Mouse (Mus musculus) ovary, postnatal 14 days (tissue): ENCODE results near the gene Relb.

ENCODE experiments used
- DNase-seq: peaks from one replicate; pipeline ENCODE4 v3.0.0; 2022; ENCODE audit warnings: low spot score

Relb gene

DNA sequence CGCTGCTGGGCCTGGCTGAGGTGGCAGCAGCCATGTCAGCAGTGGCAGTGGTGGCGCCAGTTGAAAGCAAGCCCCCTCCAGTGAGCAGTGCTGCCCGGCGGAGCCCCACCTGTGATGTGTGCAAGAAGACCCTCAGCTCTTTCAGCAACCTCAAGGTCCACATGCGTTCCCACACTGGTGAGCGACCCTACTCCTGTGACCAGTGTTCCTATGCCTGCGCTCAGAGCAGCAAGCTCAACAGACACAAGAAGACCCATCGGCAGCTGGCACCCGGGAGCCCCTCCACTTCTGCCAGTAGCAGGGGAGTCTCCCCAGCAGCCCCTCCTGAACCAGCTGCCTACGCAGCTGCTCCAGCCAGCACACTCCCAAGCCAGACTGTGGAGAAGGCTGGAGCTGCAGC lies 49.5 kb downstream of the Relb start:
- DNase-seq = no peak

DNA sequence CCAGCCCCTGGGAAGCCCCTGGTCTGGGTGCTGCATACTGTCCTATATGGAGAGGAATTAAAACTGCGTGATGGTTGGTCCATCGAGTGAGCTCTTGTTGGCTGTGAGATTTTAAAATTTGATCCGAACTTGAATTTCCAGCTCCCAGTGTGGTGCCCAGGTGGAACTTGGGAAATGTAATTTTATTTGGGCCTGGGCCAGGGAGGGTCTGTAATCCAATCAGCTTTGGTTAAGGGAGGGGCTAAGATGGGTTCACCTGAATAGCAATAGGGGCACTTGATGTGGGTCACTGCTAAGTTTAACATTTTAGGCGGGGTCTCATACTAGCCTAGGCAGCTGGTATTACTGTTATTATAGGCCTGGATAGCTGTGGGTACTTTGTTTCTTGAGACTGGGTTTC lies 50.8 kb downstream of the Relb start:
- no peak for DNase-seq

- DNase-seq = no peak
Measured at GRCm38 (mm10) chr7:19577877-19578414, 51.3 kb downstream of the Relb start.

DNA sequence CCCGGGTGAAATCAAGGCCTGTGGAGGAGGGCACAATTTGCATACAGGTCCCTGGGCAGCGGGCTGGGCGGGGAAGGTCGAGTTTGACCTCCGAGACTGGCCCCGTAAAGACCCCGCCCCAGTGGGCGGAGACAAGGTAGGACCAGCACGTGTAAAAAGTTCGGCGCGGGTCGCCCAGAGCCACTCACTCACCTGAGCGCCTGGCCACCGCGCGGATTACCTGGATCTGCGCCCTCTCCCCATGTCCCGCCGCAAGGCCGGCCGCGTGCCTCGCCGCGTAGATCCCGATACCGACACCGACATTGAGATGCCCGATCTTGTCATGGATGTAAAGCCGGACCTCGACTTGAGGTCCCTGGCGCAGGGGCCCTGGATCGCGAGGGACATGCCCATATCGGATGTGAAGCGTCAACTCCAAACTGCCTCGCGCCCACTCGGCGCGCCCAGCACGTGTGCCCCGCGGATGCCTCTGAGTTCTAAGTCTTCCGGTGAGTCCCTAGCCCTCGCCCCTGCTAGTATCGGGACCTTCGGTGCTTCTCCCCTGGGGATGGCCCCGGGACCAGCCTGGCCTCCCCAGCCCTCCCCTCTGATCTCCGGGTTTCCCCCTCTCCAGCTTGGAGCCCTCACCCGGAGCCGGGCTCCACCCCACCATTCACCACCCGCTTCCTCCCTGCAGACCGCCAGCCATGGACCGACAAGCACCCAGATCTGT lies 51.9 kb downstream of the Relb start, which contains the start of the genes Zfp296 and Gemin7:
Gene Zfp296, plus strand, starts transcription at position 147 of the 712 bp plus-strand sequence.
Gene Gemin7, minus strand, starts transcription at position 455 of the 712 bp plus-strand sequence.
- DNase-seq = no peak

DNA sequence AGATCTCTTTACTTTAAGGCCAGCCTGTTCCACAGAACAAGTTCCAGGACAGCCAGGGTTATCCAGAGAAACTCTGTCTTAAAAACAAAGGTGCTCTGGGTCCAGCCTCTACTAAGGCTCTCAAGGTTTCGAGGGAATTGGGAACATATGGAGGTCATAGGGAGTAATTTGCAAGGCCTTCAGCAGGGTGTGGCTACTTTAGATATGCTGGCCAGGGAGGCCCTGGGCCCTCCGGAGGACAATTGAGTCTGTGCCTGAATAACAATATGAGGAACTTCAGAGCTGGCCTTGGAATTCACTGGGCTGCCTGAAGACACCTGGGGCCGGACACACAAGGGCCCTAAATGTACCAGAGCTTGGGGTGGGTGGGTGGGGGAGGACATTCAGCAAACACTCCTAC lies 53.7 kb downstream of the Relb start:
- DNase-seq = no peak

GRCm38 (mm10) chr7:19573776-19574140 lies 55.5 kb downstream of the Relb start:
- no peak for DNase-seq

- peak; percentile 77 for DNase-seq
Measured at GRCm38 (mm10) chr7:19572926-19573775, 56.1 kb downstream of the Relb start.

DNA sequence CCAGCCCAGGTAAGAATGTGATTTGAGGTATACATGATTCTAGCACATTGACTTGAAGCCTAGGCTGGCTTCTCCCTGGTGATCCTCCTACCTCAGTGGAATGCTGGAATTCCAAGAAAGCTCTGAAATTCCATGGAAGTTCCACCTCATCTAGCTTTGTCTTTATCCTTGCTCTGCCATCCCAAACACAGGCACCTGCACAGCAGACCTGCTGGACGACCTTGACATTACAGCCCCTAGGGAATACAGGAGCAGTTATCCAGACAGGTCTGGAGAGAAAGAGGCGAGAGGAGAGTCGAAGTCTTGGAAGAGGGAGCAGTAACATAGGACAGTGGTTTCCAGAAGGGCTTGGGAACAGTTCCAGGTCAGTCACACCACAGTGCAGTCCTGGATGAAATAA lies 59.6 kb downstream of the Relb start:
- no peak for DNase-seq

DNA sequence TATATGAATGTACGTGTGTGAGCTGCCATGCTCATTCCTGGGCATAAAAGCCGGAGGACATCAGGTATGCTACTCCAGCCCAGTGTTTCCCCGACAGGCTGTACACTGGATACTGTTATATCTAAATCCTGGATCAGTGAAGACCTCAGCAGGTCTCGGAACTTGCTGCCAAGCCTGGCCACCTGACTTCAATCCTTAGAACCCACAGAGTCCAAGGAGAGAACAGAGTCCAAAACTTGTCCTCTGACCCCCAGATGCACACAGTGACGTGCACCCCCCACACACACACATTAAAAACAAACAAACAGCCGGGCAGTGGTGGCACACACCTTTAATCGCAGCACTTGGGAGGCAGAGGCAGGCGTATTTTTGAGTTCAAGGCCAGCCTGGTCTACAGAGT lies 61.8 kb downstream of the Relb start:
- DNase-seq = no peak

- no peak for DNase-seq
Measured at GRCm38 (mm10) chr7:19565803-19566202, 63.4 kb downstream of the Relb start.

DNA sequence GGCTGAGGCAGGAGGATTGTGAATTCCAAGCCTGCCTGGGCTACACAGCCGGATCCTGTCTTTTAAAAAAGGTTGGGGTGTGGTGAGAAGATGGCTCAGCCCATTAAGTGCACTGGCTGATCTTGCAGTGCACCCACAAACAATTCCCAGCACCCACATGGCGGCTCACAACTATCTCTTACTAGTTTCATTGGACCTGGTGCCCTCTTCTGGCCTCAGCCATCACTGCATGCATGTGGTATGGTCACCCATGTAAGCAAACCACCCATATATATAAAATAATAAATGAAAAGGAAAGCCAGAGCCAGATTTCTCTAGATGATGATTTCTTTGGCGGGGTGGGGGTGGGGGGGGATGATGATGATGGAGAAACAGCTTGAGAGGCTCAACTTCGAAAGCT lies 64.8 kb downstream of the Relb start:
- no peak for DNase-seq

DNA sequence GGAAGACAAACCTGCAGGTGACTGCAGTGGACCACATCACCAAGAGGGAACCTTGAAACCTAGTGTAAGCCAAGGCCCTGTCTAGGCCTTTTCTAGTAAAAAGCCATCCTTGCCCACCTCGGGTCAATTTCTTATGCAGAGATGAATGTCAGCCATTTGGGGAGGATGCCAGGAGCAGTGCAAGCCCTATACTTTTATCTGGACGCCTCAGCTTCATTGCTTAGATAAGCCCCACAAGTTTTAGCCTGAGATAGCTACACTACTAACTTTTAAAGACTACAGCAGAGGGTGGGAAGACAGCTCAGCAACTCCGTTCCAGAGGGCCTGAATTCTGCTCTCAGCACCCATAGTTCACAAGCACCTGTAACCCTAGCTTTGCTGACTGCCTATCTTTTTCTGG lies 65.4 kb downstream of the Relb start:
- no peak for DNase-seq

DNA sequence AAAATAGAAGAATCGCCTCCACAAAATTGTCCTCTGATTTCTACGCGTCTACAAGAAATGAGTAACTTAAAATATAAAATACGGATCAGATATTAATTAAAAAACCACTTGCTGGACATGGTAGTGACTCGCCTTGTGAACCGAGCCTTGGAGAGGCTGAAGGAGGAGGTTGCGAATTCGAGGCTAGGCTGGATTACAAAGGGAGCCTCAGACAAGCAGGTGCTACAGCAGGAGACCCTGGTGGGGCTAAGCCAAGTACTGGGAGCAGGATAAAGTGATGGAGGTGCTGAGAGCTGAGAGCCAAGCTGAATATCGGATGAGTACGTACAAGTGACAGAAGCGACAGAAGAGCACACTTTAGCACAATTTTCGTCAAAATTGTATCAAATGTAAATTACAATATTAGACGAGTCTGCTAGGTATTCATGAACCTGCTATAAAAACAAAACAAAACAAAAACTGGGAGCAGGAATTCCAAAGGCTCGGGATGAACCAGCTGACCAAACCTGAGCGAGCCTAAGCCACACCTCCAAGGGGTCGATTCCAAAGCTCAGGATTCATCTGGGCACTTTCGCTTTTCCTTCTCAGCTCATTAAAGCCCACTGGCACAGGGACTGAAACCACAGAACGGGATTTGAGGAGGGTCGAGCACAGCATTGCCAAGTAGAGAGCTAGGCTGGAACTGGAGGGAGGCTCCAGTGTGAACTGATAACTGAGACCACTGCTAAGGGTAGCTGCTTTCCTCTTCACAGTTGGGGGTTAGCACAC lies 66.4 kb downstream of the Relb start, which contains the start of gene Ppp1r37:
Gene Ppp1r37, minus strand, starts transcription at position 434 of the 768 bp plus-strand sequence.
- DNase-seq = no peak

DNA sequence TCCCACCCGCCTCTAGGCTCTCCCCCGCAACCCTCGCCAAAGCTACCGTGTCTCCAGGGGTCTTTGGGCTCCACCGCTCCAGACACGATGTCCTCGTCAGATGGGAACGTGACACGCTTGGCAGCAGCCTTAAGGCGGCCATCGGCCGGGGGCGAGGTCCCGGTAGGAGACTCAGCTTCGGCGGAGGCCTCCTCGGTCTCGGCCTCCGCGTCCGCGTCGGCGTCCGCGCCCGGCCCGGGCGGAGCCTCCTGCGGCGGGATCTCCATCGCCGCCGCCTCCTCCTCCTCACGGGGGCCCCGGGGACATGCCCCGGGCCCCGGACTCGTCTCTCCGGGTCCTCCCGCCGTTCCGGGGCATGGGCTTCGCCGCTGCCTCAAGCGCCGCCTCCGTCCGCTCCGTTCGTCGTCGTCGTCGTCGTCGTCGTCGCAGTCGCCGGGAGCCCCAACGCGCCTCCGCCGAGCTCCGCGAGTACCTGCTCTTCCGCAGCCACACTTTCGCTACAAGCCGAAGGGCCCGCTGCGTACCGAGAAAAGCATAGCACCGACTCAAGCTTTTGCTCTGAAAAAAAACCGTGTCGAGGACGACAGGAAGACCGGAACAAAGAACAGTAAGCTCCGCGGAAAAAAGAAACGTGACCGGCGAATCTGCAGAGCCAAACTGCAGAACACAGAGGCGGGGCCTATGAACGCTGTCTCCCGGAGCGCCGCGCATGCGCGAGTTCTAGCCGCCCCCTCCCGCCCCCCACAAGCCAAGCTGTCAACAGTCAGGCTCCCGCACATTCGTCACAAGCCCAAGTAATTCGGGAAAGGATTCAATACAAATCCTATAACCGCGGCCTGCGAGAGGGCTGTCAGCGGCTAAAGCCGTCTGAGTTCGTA lies 67.2 kb downstream of the Relb start:
- DNase-seq = peak; percentile 87

DNA sequence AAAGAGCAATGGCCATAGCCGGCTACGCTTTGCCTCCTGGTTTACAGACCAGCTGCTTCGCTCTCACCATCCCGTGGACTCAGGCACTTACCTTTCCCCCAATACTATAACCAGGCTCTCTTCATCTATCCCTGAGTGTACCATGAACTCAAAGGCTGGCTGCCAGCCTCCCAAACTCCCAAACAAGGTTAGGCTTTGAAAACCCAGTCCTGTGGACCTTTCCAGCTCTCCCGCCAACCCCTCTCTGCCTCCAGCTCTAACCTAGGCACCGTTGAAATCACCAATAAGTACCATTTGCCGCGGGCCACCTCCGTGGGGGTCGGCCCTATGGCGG lies 67.8 kb downstream of the Relb start:
- no peak for DNase-seq

- no peak for DNase-seq
Measured at GRCm38 (mm10) chr7:19560491-19561260, 68.6 kb downstream of the Relb start.

- DNase-seq = no peak
Measured at GRCm38 (mm10) chr7:19558965-19559364, 70.3 kb downstream of the Relb start.

DNA sequence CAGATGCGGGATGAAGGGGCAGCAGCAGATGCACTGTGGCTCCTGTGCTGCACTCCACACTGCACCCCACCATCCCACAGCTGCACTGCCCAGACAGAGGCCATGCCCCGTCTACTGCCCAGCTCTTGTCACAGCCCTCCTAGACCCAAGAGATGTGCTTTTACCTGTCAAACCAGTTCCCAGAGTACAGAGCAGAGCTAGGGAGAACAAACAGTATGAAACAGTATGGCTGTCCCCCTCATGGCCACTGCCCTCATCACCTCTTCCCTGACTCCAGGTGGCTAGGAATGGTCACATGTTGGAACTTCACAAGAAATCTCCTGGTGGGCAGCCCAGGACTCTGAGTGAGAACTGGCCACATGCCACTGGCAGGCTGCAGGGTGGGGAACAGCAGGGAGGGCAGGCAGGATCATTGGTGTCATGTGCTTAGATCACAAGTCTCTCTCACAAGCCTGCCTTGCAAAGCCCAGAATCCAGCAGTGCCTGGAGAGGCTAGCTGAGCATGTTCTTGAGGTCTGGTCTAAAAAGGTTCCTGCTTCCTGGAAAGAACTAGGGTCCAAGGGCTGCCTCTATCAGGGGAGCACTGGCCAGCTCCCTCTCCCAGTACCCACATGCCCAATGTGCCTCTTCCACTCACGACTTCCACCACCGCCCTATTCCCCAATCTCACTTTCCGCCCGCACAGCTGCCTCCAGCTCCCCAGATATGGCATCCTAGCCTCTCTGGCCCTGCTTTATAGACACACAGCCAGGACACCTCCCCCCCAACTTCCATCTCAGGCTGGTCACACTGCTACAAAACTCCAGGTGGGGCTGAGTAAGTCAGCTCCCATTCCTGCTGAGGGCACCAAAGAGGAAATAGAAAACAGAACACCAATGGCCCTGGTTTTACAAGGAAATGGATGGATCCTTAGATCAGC lies 71.0 kb downstream of the Relb start:
- DNase-seq = no peak

GRCm38 (mm10) chr7:19557086-19557485 lies 72.2 kb downstream of the Relb start:
- no peak for DNase-seq
